8 mouse cellular contexts compared by ENCODE assay signal in the genomic region with DNA sequence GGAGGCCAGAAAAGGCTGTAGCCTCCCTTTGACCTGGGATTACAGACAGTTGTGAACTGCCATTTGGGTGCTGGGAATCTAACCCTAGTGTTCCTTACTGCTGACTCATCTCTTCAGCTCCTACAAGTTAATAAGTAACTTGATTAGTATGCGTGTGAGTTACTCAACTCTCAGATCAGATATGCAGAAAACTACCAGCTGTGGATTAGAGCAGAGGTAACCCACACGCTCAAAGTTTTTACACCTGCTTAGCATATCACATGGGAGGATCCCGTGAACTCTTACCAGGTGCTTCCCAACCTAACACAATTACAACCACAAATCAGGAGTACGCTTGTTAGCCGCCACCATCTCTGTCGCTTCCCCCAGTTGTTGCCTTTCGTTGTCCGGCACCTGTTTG. TPM values are rescaled to one million over a fixed set of nuclear protein-coding genes. Genes with fewer than 3 reads are reported as not detected.
DNase-seq lines count a peak whose midpoint lies in the region; ATAC-seq and TF ChIP-seq lines count a peak whose summit lies in the region.

No protein-coding gene starts in this region.

- no peak for TF ChIP-seq CTCF in lung, postnatal 0 days (IDR thresholded peaks at IDR 0.05)

- peak overlapping the region; percentile 98 for H3K4me2 ChIP-seq in lung, postnatal 0 days (replicated peaks; ENCODE audit: low read depth, low read length)
- H3K4me2 ChIP-seq in embryonic facial prominence, embryonic 13.5 days: peak overlapping the region; percentile 90
- peak overlapping the region; percentile 59 for H3K4me2 ChIP-seq in intestine, embryonic 14.5 days (ENCODE audit: low read length)
- peak overlapping the region; percentile 74 for H3K4me2 ChIP-seq in midbrain, embryonic 15.5 days

- H3K27ac ChIP-seq in lung, postnatal 0 days (ENCODE audit: low read length): peak overlapping the region; percentile 86
- no peak overlapping the region for H3K27ac ChIP-seq in embryonic facial prominence, embryonic 13.5 days
- peak overlapping the region; percentile 74 for H3K27ac ChIP-seq in intestine, embryonic 14.5 days (ENCODE audit: low read depth)
- peak overlapping the region; percentile 83 for H3K27ac ChIP-seq in midbrain, embryonic 15.5 days

- 26% methylated on average over 8 of the region's 8 CpGs for WGBS in lung, postnatal 0 days
- WGBS in embryonic facial prominence, embryonic 13.5 days: 24% methylated on average over 8 of the region's 8 CpGs
- WGBS in intestine, embryonic 14.5 days: 24% methylated on average over 8 of the region's 8 CpGs
- 22% methylated on average over 8 of the region's 8 CpGs for WGBS in midbrain, embryonic 15.5 days

- DNase-seq in lung, postnatal 0 days (ENCODE audit: low spot score): peak; percentile 39
- no peak for DNase-seq in lung, adult 18-20 months
- DNase-seq in intestine, embryonic 14.5 days (ENCODE audit: low spot score): peak; percentile 70
- DNase-seq in frontal cortex, postnatal 14 days (ENCODE audit: low spot score in 2 of 2): no peak
- DNase-seq in right cerebral cortex, adult 2 months (ENCODE audit: low spot score in 2 of 2): no peak

- no peak for ATAC-seq in lung, postnatal 0 days
- no peak for ATAC-seq in embryonic facial prominence, embryonic 13.5 days (ENCODE audit: insufficient number of reproducible peaks, insufficient read depth, low FRiP score, low TSS enrichment, low read depth)
- peak; percentile 53; the same call in 1 of the 2 replicates for ATAC-seq in intestine, embryonic 14.5 days (replicated peaks; ENCODE audit: low FRiP score, low TSS enrichment, low read depth)
- ATAC-seq in midbrain, embryonic 15.5 days (replicated peaks): peak; percentile 38
- ATAC-seq in inflammation-experienced regulatory T-cells, adult 6 months: no peak

- H3K4me3 ChIP-seq in lung, postnatal 0 days (ENCODE audit: low read depth, low read length): peak overlapping the region; percentile 92
- peak overlapping the region; percentile 97 for H3K4me3 ChIP-seq in embryonic facial prominence, embryonic 13.5 days
- H3K4me3 ChIP-seq in intestine, embryonic 14.5 days (ENCODE audit: low read depth, low read length): peak overlapping the region; percentile 79
- peak overlapping the region; percentile 77 for H3K4me3 ChIP-seq in midbrain, embryonic 15.5 days

- no peaks in the 10 kb centered on the region for H3K9me3 ChIP-seq in lung, postnatal 0 days (ENCODE audit: low read length)
- H3K9me3 ChIP-seq in embryonic facial prominence, embryonic 13.5 days: no peaks in the 10 kb centered on the region
- no peaks in the 10 kb centered on the region for H3K9me3 ChIP-seq in intestine, embryonic 14.5 days (ENCODE audit: control insufficient read depth, low read length)
- H3K9me3 ChIP-seq in midbrain, embryonic 15.5 days: no peaks in the 10 kb centered on the region

- no peaks in the 10 kb centered on the region for H3K36me3 ChIP-seq in lung, postnatal 0 days (ENCODE audit: insufficient read depth, low read length)
- no peaks in the 10 kb centered on the region for H3K36me3 ChIP-seq in embryonic facial prominence, embryonic 13.5 days
- peaks cover 18% of the 10 kb centered on the region; the same call in 1 of the 2 replicates for H3K36me3 ChIP-seq in intestine, embryonic 14.5 days (ENCODE audit: control insufficient read depth, insufficient read depth, low read length)
- no peaks in the 10 kb centered on the region for H3K36me3 ChIP-seq in midbrain, embryonic 15.5 days (replicated peaks)

- peak; percentile 47; the same call in 1 of the 2 replicates for TF ChIP-seq EP300 in lung, postnatal 0 days (IDR thresholded peaks at IDR 0.05)

- peaks cover 13% of the 10 kb centered on the region; the same call in 1 of the 2 replicates for H3K4me1 ChIP-seq in lung, postnatal 0 days (ENCODE audit: insufficient read depth, low read depth, low read length)
- peaks cover 20% of the 10 kb centered on the region for H3K4me1 ChIP-seq in embryonic facial prominence, embryonic 13.5 days
- H3K4me1 ChIP-seq in intestine, embryonic 14.5 days (replicated peaks; ENCODE audit: control insufficient read depth, insufficient read depth, low read length): peaks cover 17% of the 10 kb centered on the region
- H3K4me1 ChIP-seq in midbrain, embryonic 15.5 days: peaks cover 33% of the 10 kb centered on the region

- no peaks in the 10 kb centered on the region for H3K27me3 ChIP-seq in lung, postnatal 0 days (replicated peaks; ENCODE audit: insufficient read depth, low read length)
- H3K27me3 ChIP-seq in embryonic facial prominence, embryonic 13.5 days: no peaks in the 10 kb centered on the region
- H3K27me3 ChIP-seq in intestine, embryonic 14.5 days (replicated peaks; ENCODE audit: control insufficient read depth, insufficient read depth, low read length): no peaks in the 10 kb centered on the region
- no peaks in the 10 kb centered on the region for H3K27me3 ChIP-seq in midbrain, embryonic 15.5 days (replicated peaks)

- H3K9ac ChIP-seq in lung, postnatal 0 days (replicated peaks; ENCODE audit: low read depth): 0 out of 2 replicates have a peak overlapping the region, but pooled peaks have one; percentile 93
- peak overlapping the region; percentile 97 for H3K9ac ChIP-seq in embryonic facial prominence, embryonic 13.5 days
- peak overlapping the region; percentile 83; the same call in 1 of the 2 replicates for H3K9ac ChIP-seq in intestine, embryonic 14.5 days (ENCODE audit: low read length)
- peak overlapping the region; percentile 87; the same call in 1 of the 2 replicates for H3K9ac ChIP-seq in midbrain, embryonic 15.5 days

RNA-seq across cellular contexts. Expression of gene Naa30, which starts 0.7 kb away (rescaled TPM):
- 6.2 and 7.5 TPM in 2 replicates for polyA plus RNA-seq in lung, postnatal 0 days (2015; fragmentation: Nextera tagmentation; extraction: Ambion mirVana)
- 10.8 and 11.1 TPM in 2 replicates for polyA plus RNA-seq in embryonic facial prominence, embryonic 13.5 days (2015; fragmentation: Nextera tagmentation; extraction: Ambion mirVana)
- polyA plus RNA-seq in intestine, embryonic 14.5 days (2014; fragmentation: Nextera tagmentation; extraction: Ambion mirVana): 11.5 and 13.2 TPM in 2 replicates
- 14.0 and 17.6 TPM in 2 replicates for polyA plus RNA-seq in midbrain, embryonic 15.5 days (2015; fragmentation: Nextera tagmentation; extraction: Ambion mirVana)
- 10 to 100 TPM in 1 of 3 experiments, 1 to 10 TPM in 2; 5.5 to 11.0 (median 9.1) TPM for polyA plus RNA-seq in inflammation-experienced regulatory T-cells, adult 6 months (2017; shearing (Covaris generic))

Comparison
In these comparisons a context has a peak if more than half of its experiments do, and no peak if none do; other contexts are left out.
1. DNase-seq: peak in lung, postnatal 0 days (single experiment) and intestine, embryonic 14.5 days (single experiment); none in lung, adult 18-20 months (0 of 2), frontal cortex, postnatal 14 days (0 of 2) and right cerebral cortex, adult 2 months (0 of 2).
2. ATAC-seq: peak in intestine, embryonic 14.5 days (single experiment) and midbrain, embryonic 15.5 days (single experiment); none in lung, postnatal 0 days (single experiment), embryonic facial prominence, embryonic 13.5 days (single experiment) and inflammation-experienced regulatory T-cells, adult 6 months (single experiment).
3. Peak in every context shown above with its lines, with median percentiles within 50 percentile points of each other: H3K4me2 ChIP-seq, H3K4me3 ChIP-seq and H3K9ac ChIP-seq.